Mouse (Mus musculus) G1E (cell line): ENCODE results near the gene Lct. TPM values are rescaled to one million over a fixed set of nuclear protein-coding genes. Genes with fewer than 3 reads are reported as not detected.

ENCODE experiments used
- ATAC-seq: 2 replicates; pipeline ENCODE4 v1.8.0; 2016; ENCODE audit warnings: mild to moderate bottlenecking; ENCODE audit not compliant: insufficient number of reproducible peaks, poor library complexity, low FRiP score, severe bottlenecking; ENCODE audit errors: extremely low read depth
- DNase-seq: peaks from one replicate; pipeline ENCODE4 v3.0.0; 2012; ENCODE audit warnings: low spot score
- H3K27me3 ChIP-seq: 2 replicates; pipeline ENCODE4 v1.6.1; 2012; ENCODE audit warnings: mild to moderate bottlenecking, low read length, inconsistent platforms; ENCODE audit not compliant: insufficient read depth
- H3K36me3 ChIP-seq: replicated peaks from 2 replicates; pipeline ENCODE3; 2012; ENCODE audit warnings: mild to moderate bottlenecking, inconsistent platforms
- H3K4me1 ChIP-seq: 2 replicates; pipeline ENCODE4 v1.6.1; 2012; ENCODE audit warnings: low read depth, low read length, inconsistent platforms, mixed read lengths; ENCODE audit not compliant: insufficient read depth
- H3K4me3 ChIP-seq: 2 replicates; pipeline ENCODE4 v1.5.1; 2012; ENCODE audit warnings: low read depth, mild to moderate bottlenecking, inconsistent platforms, low read length, moderate library complexity, mixed read lengths
- H3K9me3 ChIP-seq: replicated peaks from 2 replicates; pipeline ENCODE4 v1.6.1; 2012; ENCODE audit warnings: inconsistent platforms
- CTCF ChIP-seq: IDR thresholded peaks from 2 replicates; pipeline ENCODE4 v1.5.1; 2012; ENCODE audit warnings: low read depth, low read length, inconsistent platforms, mixed read lengths
- GATA1 ChIP-seq: IDR thresholded peaks from 2 replicates; pipeline ENCODE4 v1.6.1; 2012; ENCODE audit warnings: borderline replicate concordance, low read length, inconsistent platforms, mixed read lengths
- GATA2 ChIP-seq: IDR thresholded peaks from 2 replicates; pipeline ENCODE4 v1.6.1; 2012; ENCODE audit warnings: low read depth, low read length, inconsistent platforms, borderline replicate concordance
- POLR2AphosphoS5 ChIP-seq: IDR thresholded peaks from 2 replicates; pipeline ENCODE4 v1.6.1; 2012; ENCODE audit warnings: low read depth, low read length, inconsistent platforms; ENCODE audit not compliant: insufficient replicate concordance
- TAL1 ChIP-seq: conservative IDR thresholded peaks from 2 replicates; pipeline ENCODE4 v1.6.1; 2012; ENCODE audit warnings: low read depth, low read length, inconsistent platforms, mixed read lengths
- polyA plus RNA-seq: library from polyadenylated mRNA; stranded (reverse); fragments of >175 nt; gene quantifications from 2 replicates; pipeline ENCODE4 v1.2.3, GENCODE M21; 2012
- total RNA-seq, 2 experiments: library from RNA; stranded (forward) in 1 of 2; stranded (reverse) in 1 of 2; fragments of 200-1000 nt in 1 of 2; fragments of >200 nt in 1 of 2; fragmentation: Nextera tagmentation in 1 of 2; gene quantifications; 2 replicates each; pipeline ENCODE4 v1.2.3; 2014 to 2017

Lct gene
- total and polyA plus RNA-seq, 3 experiments: 0.15 to 0.22 TPM; not detected in 1

- TF ChIP-seq GATA1: no peak
- TF ChIP-seq POLR2AphosphoS5: peak; percentile 18; the same call in 1 of the 2 replicates
- TF ChIP-seq GATA2: no peak
- peaks cover 63% of the 10 kb centered on the region for H3K36me3 ChIP-seq
- no peak; the same call in 1 of the 2 replicates for ATAC-seq
- H3K27me3 ChIP-seq: no peaks in the 10 kb centered on the region
- peak; percentile 47 for DNase-seq
- no peaks in the 10 kb centered on the region for H3K9me3 ChIP-seq
- peaks cover 38% of the 10 kb centered on the region for H3K4me1 ChIP-seq
- H3K4me3 ChIP-seq: peak overlapping the region; percentile 90
Observed at GRCm38 (mm10) chr1:128358916-128359553, 30.9 kb upstream of the Lct start.

DNA sequence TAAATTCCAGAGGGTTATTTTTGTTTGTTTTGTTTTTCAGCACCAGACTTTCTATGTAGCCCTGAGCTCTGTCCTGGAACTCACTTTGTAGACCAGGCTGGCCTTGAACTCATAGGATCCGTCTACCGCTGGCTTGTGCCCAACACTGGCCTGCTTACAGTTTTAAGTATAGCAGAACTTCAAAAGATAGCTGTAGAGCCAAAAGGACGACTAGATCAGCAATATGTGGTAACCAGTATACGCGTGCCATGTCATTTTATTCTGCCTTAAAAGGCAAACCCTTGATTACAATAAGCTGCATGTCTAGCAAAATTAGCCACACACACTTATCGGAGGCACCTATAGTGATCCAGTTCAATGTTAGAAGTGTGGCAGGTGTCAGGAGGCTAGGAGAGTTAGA lies 30.2 kb upstream of the Lct start:
- H3K36me3 ChIP-seq: peaks cover 65% of the 10 kb centered on the region

GRCm38 (mm10) chr1:128357452-128357851 lies 29.3 kb upstream of the Lct start:
- Histone ChIP-seq H3K4me3 (peak overlapping the region; percentile 90), H3K27me3 (no peaks in the 10 kb centered on the region), H3K9me3 (no peaks in the 10 kb centered on the region), H3K4me1 (peaks cover 53% of the 10 kb centered on the region), H3K36me3 (peaks cover 65% of the 10 kb centered on the region)
- no peak for TF ChIP-seq POLR2AphosphoS5
- no peak; the same call in 1 of the 2 replicates for ATAC-seq
- no peak for DNase-seq

More for the DNA sequence above, 30.2 kb upstream of the Lct start:
- Histone ChIP-seq H3K9me3 (no peaks in the 10 kb centered on the region), H3K27me3 (no peaks in the 10 kb centered on the region), H3K4me1 (peaks cover 45% of the 10 kb centered on the region), H3K4me3 (peak overlapping the region; percentile 90)
- DNase-seq: no peak
- TF ChIP-seq POLR2AphosphoS5: no peak
- no peak for TF ChIP-seq TAL1
- TF ChIP-seq GATA2: no peak
- no peak for TF ChIP-seq CTCF
- TF ChIP-seq GATA1: no peak
- no peak for ATAC-seq

GRCm38 (mm10) chr1:128353092-128353491 lies 25.0 kb upstream of the Lct start:
- peak; percentile 46 for TF ChIP-seq TAL1
- no peak for TF ChIP-seq CTCF
- H3K36me3 ChIP-seq: peaks cover 88% of the 10 kb centered on the region
- peaks cover 56% of the 10 kb centered on the region for H3K4me1 ChIP-seq
- no peaks in the 10 kb centered on the region for H3K9me3 ChIP-seq
- H3K4me3 ChIP-seq: no peak overlapping the region
- peak; percentile 32 for DNase-seq
- peak; percentile 66 for ATAC-seq
- H3K27me3 ChIP-seq: no peaks in the 10 kb centered on the region

- Histone ChIP-seq H3K27me3 (no peaks in the 10 kb centered on the region), H3K4me1 (peaks cover 12% of the 10 kb centered on the region), H3K4me3 (no peak overlapping the region), H3K36me3 (peaks cover 89% of the 10 kb centered on the region), H3K9me3 (no peaks in the 10 kb centered on the region)
- no peak for DNase-seq
- TF ChIP-seq POLR2AphosphoS5 (no peak), TAL1 (no peak), GATA1 (no peak), GATA2 (no peak), CTCF (no peak)
- ATAC-seq: no peak
Observed at GRCm38 (mm10) chr1:128344232-128344631, 16.1 kb upstream of the Lct start.

DNA sequence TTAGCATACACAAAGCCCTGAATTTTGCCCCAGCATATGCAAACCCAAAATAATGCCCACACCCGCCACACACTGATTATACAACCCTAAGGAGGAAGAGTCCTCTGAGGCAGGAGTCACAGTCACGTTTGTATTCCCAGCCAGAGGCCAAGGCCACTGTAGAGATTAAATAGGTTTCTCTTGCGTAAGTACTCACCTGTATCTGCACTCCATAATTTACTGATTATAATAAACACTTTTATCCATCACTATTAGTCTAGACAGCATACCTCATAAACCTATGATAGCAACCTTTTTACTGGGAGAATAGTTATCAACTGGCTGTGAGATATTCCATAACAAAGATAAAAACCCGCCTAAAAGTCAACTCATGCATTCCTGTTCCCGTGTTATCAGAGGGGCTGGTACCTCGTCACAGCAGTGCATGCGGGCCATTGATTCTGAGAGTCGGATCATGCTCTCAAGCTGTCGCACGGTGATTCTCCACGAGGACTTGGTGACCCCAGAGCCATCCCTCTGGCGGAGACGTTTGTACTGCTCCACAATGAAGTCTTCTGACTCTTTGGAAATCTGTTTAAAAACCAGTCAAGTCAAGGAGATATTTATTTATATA lies 9.7 kb upstream of the Lct start:
- Histone ChIP-seq H3K9me3 (no peaks in the 10 kb centered on the region), H3K27me3 (no peaks in the 10 kb centered on the region), H3K36me3 (peaks cover 89% of the 10 kb centered on the region), H3K4me1 (peaks cover 6% of the 10 kb centered on the region), H3K4me3 (no peak overlapping the region)
- ATAC-seq: no peak
- DNase-seq: no peak
- TF ChIP-seq TAL1 (no peak), GATA1 (no peak), GATA2 (no peak), POLR2AphosphoS5 (no peak), CTCF (no peak)
